Mouse (Mus musculus) forebrain, embryonic 11.5 days (tissue): Measurements from ENCODE around the gene Macf1. TPM values are rescaled to one million over a fixed set of nuclear protein-coding genes. Genes with fewer than 3 reads are reported as not detected.
A peak's percentile ranks its signal among the peaks of the same experiment; 100 is the strongest.
"Not testable (repeated sequence)": the region's sequence is repeated elsewhere in the genome, so short reads cannot be mapped to it uniquely, and the experiment has no call there.

Experiments used
- ATAC-seq: fragments of 200-750 bp; cut with Nextera tagmentation; replicated peaks from 2 replicates; pipeline ENCODE4 v1.8.0; 2017; ENCODE audit warnings: moderate TSS enrichment; ENCODE audit not compliant: low FRiP score
- DNase-seq: peaks from one replicate; pipeline ENCODE4 v3.0.0-alpha.2; 2017; ENCODE audit warnings: low spot score
- H3K27ac ChIP-seq: fragments of 300-500 bp; sonication (generic); 2 replicates; pipeline ENCODE4 v1.5.1; 2014; ENCODE audit warnings: low read depth, low read length
- H3K27me3 ChIP-seq: fragments of 300-500 bp; sonication (generic); 2 replicates; pipeline ENCODE4 v1.6.1; 2014; ENCODE audit warnings: mild to moderate bottlenecking, low read length, mixed read lengths; ENCODE audit not compliant: control insufficient read depth, insufficient read depth
- H3K36me3 ChIP-seq: fragments of 300-500 bp; sonication (generic); 2 replicates; pipeline ENCODE4 v1.6.1; 2014; ENCODE audit warnings: mild to moderate bottlenecking, low read length, moderate library complexity, mixed read lengths; ENCODE audit not compliant: control insufficient read depth, insufficient read depth
- H3K4me1 ChIP-seq: fragments of 300-500 bp; sonication (generic); replicated peaks from 2 replicates; pipeline ENCODE4 v1.6.1; 2014; ENCODE audit warnings: low read length, mixed read lengths; ENCODE audit not compliant: control insufficient read depth, insufficient read depth
- H3K4me2 ChIP-seq: fragments of 300-500 bp; sonication (generic); 2 replicates; pipeline ENCODE4 v1.6.1; 2014; ENCODE audit warnings: low read depth, mild to moderate bottlenecking, low read length, moderate library complexity, mixed read lengths; ENCODE audit not compliant: severe bottlenecking
- H3K4me3 ChIP-seq: fragments of 300-500 bp; sonication (generic); 2 replicates; pipeline ENCODE4 v1.5.1; 2014; ENCODE audit warnings: low read depth, low read length
- H3K9ac ChIP-seq: fragments of 300-500 bp; sonication (generic); 2 replicates; pipeline ENCODE4 v1.6.1; 2014; ENCODE audit warnings: low read length
- H3K9me3 ChIP-seq: fragments of 300-500 bp; sonication (generic); 2 replicates; pipeline ENCODE4 v1.6.1; 2016; ENCODE audit warnings: low read length, mixed read lengths; ENCODE audit not compliant: control insufficient read depth
- WGBS: fragments of 180-500 bp; shearing (Covaris S2); extraction: QIAGEN DNeasy Blood & Tissue Kit; methylation state at CpG from one replicate; pipeline ENCODE4 v1.1.7; 2014; 5-methylcytosine and 5-hydroxymethylcytosine counted together
- polyA plus RNA-seq: library from polyadenylated mRNA; unstranded; fragments of >200 nt; fragmentation: Nextera tagmentation; extraction: Ambion mirVana; gene quantifications from 2 replicates; pipeline ENCODE4 v1.2.1, GENCODE M21; 2014

Gene Macf1
- polyA plus RNA-seq, 1 experiment from 2014 or later = 88.8 TPM

DNA sequence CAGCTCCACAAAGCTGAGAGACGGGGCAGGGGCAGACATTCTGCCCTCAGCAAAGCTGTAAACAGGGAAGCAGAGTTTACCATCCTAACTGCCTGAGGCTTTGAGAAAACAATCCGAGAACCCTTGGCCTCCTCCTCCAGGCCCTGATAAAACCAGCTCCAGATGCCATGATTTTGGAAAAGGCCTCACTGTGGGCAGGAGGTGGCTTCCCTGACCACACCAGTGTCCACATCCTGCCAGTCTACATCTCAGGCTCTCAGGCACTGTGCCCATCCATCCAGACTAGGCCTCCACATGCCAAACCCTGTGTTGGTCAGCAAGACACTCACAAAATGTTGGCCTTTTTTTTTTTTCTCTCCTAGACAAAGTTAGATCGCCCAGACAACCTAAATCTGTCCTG, 350.0 kb downstream of the Macf1 start:
- Histone ChIP-seq H3K4me2 (no peak overlapping the region), H3K4me1 (no peaks in the 10 kb centered on the region), H3K27ac (no peak overlapping the region), H3K4me3 (no peak overlapping the region), H3K27me3 (no peaks in the 10 kb centered on the region), H3K36me3 (no peaks in the 10 kb centered on the region), H3K9ac (no peak overlapping the region), H3K9me3 (no peaks in the 10 kb centered on the region; the same call in 1 of the 2 replicates)
- ATAC-seq (no peak), DNase-seq (no peak)
- 66% methylated on average over 3 of the region's 3 CpGs for WGBS

DNA sequence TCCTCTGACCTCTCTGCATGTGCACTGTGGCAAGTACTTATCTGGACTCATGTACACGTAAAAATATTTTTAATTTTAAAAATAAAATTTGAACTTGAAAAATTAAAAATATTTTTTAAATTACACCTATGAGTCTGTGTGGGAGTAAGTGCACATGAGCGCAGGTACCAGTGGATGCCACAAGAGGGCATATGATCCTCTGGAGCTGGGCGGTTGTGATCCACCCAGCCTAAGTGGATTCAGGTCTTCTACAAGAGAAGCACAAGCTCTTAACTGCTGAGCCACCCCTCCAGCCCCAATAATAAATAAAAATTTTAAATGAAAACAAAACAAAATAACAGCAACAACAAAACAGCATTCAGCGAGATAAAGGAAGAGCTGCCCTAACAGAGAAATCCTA, 351.0 kb downstream of the Macf1 start:
- no peaks in the 10 kb centered on the region for H3K36me3 ChIP-seq
- WGBS = 92% methylated on average over 4 of the region's 4 CpGs
- H3K9ac ChIP-seq = no peak overlapping the region
- no peaks in the 10 kb centered on the region for H3K4me1 ChIP-seq
- DNase-seq (no peak), ATAC-seq (no peak)
- no peak overlapping the region for H3K4me3 ChIP-seq
- no peak overlapping the region for H3K27ac ChIP-seq
- no peaks in the 10 kb centered on the region; the same call in 1 of the 2 replicates for H3K9me3 ChIP-seq
- no peak overlapping the region for H3K4me2 ChIP-seq
- no peaks in the 10 kb centered on the region for H3K27me3 ChIP-seq

DNA sequence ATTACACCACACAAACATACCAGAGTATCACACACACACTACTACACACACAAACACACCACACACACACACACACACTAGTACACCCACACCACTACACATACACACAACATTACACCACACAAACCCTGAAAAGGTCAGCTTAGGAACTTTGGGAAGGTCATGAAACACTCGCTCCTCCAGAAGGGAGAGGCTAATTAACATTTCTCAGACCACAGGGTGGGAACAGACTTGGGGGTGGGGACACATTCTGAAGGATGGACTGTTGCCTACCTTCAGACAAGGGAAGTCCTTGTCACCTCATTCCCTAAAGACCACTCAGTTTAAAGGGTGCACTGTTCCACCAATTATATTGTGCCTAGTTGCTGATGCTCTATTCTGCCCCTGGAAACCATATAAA, 352.2 kb downstream of the Macf1 start:
- ATAC-seq, H3K36me3 ChIP-seq, H3K4me3 ChIP-seq, H3K27ac ChIP-seq, H3K9me3 ChIP-seq, H3K27me3 ChIP-seq, H3K4me1 ChIP-seq, DNase-seq, H3K9ac ChIP-seq, H3K4me2 ChIP-seq: not testable (repeated sequence)
- WGBS = 75% methylated on average over 1 of the region's 1 CpGs

DNA sequence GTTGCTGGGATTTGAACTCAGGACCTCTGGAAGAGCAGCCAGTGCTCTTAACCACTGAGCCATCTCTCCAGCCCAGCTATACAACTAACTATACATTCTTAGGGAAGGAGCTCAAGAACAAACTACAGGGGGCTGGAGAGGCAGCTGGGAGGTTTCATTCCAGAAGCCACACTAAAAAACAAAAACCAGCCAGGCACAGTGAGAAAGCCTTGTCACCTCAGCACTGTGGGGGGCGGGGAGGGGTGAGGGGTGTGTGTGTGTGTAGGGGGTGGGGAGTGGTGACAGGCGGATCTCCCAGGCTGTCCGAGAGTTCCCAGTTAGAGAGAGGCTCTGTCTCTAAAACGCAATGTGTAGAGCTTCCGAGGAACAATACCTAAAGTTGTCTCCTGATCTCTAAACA, 352.8 kb downstream of the Macf1 start:
- no peaks in the 10 kb centered on the region for H3K4me1 ChIP-seq
- H3K9me3 ChIP-seq = no peaks in the 10 kb centered on the region; the same call in 1 of the 2 replicates
- no peaks in the 10 kb centered on the region for H3K27me3 ChIP-seq
- no peak overlapping the region for H3K9ac ChIP-seq
- H3K27ac ChIP-seq = no peak overlapping the region
- no peaks in the 10 kb centered on the region for H3K36me3 ChIP-seq
- DNase-seq (no peak), ATAC-seq (no peak)
- no peak overlapping the region for H3K4me3 ChIP-seq
- WGBS = 75% methylated on average over 5 of the region's 5 CpGs
- H3K4me2 ChIP-seq = no peak overlapping the region

DNA sequence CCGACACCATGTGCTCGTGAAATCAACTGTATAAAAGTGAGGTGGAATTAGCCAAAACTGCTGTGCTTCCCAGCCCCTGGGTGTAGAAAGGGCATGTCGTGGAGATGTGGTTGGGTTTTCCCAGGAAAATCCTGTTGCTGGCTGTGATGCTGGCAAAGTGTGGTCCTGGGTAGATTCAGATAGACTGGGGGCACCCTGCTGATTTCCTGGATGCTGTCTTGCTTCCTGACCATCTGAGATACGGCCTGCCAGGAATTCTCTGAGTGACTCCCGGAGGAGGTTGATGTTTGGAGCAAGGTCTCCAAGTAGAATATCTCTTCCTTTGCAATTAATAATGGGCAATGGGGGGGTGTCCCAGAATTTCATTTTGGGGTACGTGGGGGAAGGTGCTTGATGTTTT, 355.2 kb downstream of the Macf1 start:
- 81% methylated on average over 6 of the region's 6 CpGs for WGBS
- H3K4me2 ChIP-seq = no peak overlapping the region
- no peaks in the 10 kb centered on the region for H3K36me3 ChIP-seq
- H3K9ac ChIP-seq = no peak overlapping the region
- H3K27ac ChIP-seq = no peak overlapping the region
- H3K9me3 ChIP-seq = no peaks in the 10 kb centered on the region; the same call in 1 of the 2 replicates
- ATAC-seq (no peak), DNase-seq (no peak)
- no peak overlapping the region for H3K4me3 ChIP-seq
- H3K27me3 ChIP-seq = no peaks in the 10 kb centered on the region
- no peaks in the 10 kb centered on the region for H3K4me1 ChIP-seq

DNA sequence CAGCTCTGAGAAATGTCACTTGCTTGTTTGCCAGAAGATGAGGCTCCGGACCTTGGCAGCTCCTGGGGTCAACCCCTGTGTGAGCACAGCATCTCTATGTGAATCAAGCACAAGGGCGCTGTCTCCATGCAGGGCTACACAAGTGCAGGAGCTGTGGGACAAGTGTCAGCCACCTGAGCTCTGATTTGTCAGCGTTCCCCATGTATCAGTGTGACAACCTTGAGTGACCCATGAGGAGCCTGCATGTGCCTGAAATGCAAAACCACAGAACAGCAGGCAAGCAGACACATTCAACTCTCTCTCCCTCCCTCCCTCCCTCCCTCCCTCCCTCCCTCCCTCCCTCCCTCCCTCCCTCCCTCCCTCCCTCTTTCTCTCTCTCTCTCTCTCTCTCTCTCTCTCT, 356.5 kb downstream of the Macf1 start:
- Histone ChIP-seq H3K27ac (no peak overlapping the region), H3K9me3 (no peaks in the 10 kb centered on the region), H3K9ac (no peak overlapping the region), H3K4me3 (no peak overlapping the region), H3K4me2 (no peak overlapping the region), H3K4me1 (no peaks in the 10 kb centered on the region), H3K36me3 (no peaks in the 10 kb centered on the region), H3K27me3 (peaks cover 6% of the 10 kb centered on the region)
- DNase-seq = no peak
- 76% methylated on average over 3 of the region's 3 CpGs for WGBS
- ATAC-seq = no peak

DNA sequence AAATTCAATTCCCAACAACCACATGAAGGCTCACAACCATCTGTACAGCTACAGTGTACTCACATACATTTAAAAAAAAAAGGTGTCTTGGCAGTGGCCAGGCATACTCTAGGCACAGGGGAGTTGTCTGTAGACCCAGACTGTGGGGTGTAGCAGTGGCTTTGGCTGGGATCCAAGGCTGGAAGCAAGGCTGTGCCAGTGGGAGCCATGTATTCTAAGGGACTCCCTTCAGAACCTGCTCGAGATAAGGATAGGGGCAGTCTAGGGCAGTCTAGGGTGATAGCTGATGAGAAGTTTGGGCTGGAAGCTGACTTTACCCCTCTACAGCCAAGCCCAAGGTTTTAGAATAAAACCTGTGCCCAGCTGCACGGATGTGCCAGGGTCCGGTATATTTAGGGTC, 358.1 kb downstream of the Macf1 start:
- DNase-seq (no peak), ATAC-seq (no peak)
- 88% methylated on average over 3 of the region's 3 CpGs for WGBS

DNA sequence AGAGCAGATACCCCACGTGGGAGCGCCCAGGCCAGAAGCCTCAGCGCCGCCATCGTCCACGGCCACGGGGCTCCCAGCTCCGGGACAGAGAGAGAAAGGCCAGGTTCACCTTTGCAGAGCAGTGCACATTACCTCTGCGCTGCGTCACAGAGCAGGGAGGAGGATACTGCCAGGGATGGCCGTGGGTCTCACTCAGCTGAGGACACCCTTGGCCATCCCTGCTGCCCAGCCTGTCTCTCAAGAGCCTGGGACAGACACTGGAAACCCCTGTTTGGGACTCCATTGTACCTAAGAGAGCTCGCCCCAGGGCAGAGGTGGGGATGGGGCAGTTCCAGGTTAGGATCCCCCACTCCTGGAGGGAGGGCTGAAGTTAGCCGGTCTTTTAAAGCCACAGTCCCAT, 360.6 kb downstream of the Macf1 start, which contains the start of gene Oxct2a:
Gene Oxct2a, minus strand, starts transcription at position 101 of the 400 bp plus-strand sequence.
- no peak within 1 kb of the TSS for H3K4me3 ChIP-seq
- H3K27me3 ChIP-seq = peaks cover 6% of the 10 kb centered on the region
- no peak within 1 kb of the TSS for H3K27ac ChIP-seq
- DNase-seq (no peak), ATAC-seq (no peak)
- H3K9ac ChIP-seq = no peak within 1 kb of the TSS
- 9% methylated on average over 13 of the region's 13 CpGs for WGBS
- H3K4me2 ChIP-seq = peak within 1 kb of the TSS; percentile 36; the same call in 1 of the 2 replicates
- H3K4me1 ChIP-seq = no peaks in the 10 kb centered on the region
- H3K9me3 ChIP-seq = no peaks in the 10 kb centered on the region
- no peaks in the 10 kb centered on the region for H3K36me3 ChIP-seq

More for the DNA sequence above, 358.1 kb downstream of the Macf1 start:
- H3K36me3 ChIP-seq = no peaks in the 10 kb centered on the region
- no peak overlapping the region for H3K9ac ChIP-seq
- no peak overlapping the region for H3K4me2 ChIP-seq
- no peaks in the 10 kb centered on the region for H3K4me1 ChIP-seq
- H3K9me3 ChIP-seq = no peaks in the 10 kb centered on the region
- H3K27me3 ChIP-seq = peaks cover 6% of the 10 kb centered on the region
- no peak overlapping the region for H3K4me3 ChIP-seq
- H3K27ac ChIP-seq = no peak overlapping the region

DNA sequence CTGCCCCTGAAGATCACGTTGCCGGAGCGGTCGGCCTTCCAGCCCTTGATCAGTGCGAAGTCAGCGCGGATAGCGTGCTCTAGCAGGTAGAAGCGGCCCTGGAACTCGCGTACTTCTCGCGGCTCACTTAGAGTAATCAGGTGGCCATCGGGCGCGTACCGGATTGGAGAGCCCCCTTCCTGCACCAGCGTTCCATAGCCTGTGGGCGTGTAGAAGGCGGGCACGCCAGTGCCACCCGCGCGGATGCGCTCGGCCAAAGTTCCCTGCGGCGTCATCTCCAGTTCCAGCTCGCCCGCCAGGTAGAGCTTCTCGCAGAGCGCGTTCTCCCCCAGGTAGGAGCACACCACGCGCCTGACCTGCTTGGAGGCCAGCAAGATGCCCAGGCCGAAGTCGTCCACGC, 361.2 kb downstream of the Macf1 start:
- peak overlapping the region; percentile 36; the same call in 1 of the 2 replicates for H3K4me2 ChIP-seq
- not testable (repeated sequence) for DNase-seq, H3K27ac ChIP-seq, H3K36me3 ChIP-seq, ATAC-seq, H3K4me1 ChIP-seq, H3K9ac ChIP-seq, H3K4me3 ChIP-seq, H3K27me3 ChIP-seq, H3K9me3 ChIP-seq
- WGBS = 15% methylated on average over 23 of the region's 38 CpGs
